Mouse (Mus musculus): ENCODE measurements around the gene Plekhg6. TPM values are rescaled to one million over a fixed set of nuclear protein-coding genes. Genes with fewer than 3 reads are reported as not detected.
A peak's percentile ranks its signal among the peaks of the same experiment; 100 is the strongest.

Gene Plekhg6
- total and polyA plus RNA-seq, 2 experiments from 2014 or later, result 0.05 TPM; not detected in 1

DNA sequence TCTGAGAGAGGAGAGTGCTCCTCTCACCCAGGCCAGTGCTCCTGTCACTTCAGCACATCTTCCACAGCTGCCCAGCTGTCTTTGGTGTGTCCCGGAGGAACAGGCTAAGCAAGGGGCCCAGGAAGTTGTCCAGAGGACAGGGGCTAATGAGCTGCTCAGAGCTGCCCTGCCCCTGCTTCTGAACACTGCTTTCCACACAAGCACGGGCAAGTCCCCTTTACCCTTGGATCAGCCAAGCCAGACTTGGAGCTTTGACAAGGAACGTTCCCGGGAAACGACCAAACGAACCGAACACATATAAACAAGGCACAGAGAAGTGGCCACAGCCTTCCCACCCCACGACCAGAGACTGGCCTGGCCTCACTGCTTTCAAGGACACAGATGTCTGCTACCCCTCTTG lies 36.5 kb downstream of the Plekhg6 start:
- 20% methylated on average over 8 of the region's 8 CpGs for WGBS
- no peak for ATAC-seq (ENCODE audit: insufficient read depth, low read depth)
- no peak overlapping the region for H3K4me2 ChIP-seq (ENCODE audit: low read depth, low read length)

DNA sequence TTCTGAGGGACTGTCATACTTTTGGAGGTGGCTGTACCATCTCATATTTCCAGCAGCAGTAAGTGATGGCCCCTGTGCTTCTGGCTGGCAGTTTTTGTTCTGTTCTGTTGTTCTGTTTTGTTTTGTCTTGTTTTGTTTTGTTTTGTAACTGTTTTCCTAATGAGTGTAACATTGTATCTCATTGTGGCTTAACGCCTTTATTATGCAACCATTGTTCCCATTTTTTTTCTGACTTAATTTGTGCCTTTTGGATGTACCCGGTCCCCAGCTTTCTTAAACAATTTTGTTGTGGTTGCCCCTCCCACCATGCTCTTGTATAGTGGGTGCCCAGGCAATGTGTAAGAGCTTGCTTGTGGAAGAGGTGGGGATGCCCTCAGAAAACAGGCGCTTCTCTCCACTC lies 38.4 kb downstream of the Plekhg6 start:
- no peak for TF ChIP-seq EP300 (IDR thresholded peaks at IDR 0.05; ENCODE audit: low read depth)
- TF ChIP-seq CTCF (IDR thresholded peaks at IDR 0.05; ENCODE audit: low read depth), result no peak
- ATAC-seq (ENCODE audit: insufficient read depth, low read depth) (no peak), DNase-seq (ENCODE audit: low spot score) (no peak)
- H3K27ac ChIP-seq (ENCODE audit: low read depth), result no peak overlapping the region
- no peaks in the 10 kb centered on the region for H3K27me3 ChIP-seq (ENCODE audit: control insufficient read depth, insufficient read depth, low read length)
- H3K9me3 ChIP-seq (replicated peaks; ENCODE audit: control insufficient read depth, low read length), result no peaks in the 10 kb centered on the region
- H3K4me2 ChIP-seq (ENCODE audit: low read depth, low read length), result no peak overlapping the region
- H3K36me3 ChIP-seq (replicated peaks; ENCODE audit: control insufficient read depth, insufficient read depth, low read length), result no peaks in the 10 kb centered on the region
- H3K4me3 ChIP-seq (ENCODE audit: low read depth, low read length), result no peak overlapping the region
- WGBS, result 73% methylated on average over 3 of the region's 3 CpGs
- H3K9ac ChIP-seq (replicated peaks; ENCODE audit: low read depth, low read length), result no peak overlapping the region
- H3K4me1 ChIP-seq (ENCODE audit: control insufficient read depth, insufficient read depth), result no peaks in the 10 kb centered on the region

More for the DNA sequence above, 36.5 kb downstream of the Plekhg6 start:
- TF ChIP-seq CTCF (IDR thresholded peaks at IDR 0.05; ENCODE audit: low read depth) (no peak), EP300 (IDR thresholded peaks at IDR 0.05; ENCODE audit: low read depth) (no peak)
- Histone ChIP-seq H3K36me3 (replicated peaks; ENCODE audit: control insufficient read depth, insufficient read depth, low read length) (no peaks in the 10 kb centered on the region), H3K27me3 (ENCODE audit: control insufficient read depth, insufficient read depth, low read length) (no peaks in the 10 kb centered on the region), H3K9ac (replicated peaks; ENCODE audit: low read depth, low read length) (0 out of 2 replicates have a peak overlapping the region, but pooled peaks have one; percentile 2), H3K4me1 (ENCODE audit: control insufficient read depth, insufficient read depth) (peaks cover 5% of the 10 kb centered on the region), H3K4me3 (ENCODE audit: low read depth, low read length) (no peak overlapping the region), H3K9me3 (replicated peaks; ENCODE audit: control insufficient read depth, low read length) (no peaks in the 10 kb centered on the region), H3K27ac (ENCODE audit: low read depth) (no peak overlapping the region)
- DNase-seq (ENCODE audit: low spot score), result no peak

DNA sequence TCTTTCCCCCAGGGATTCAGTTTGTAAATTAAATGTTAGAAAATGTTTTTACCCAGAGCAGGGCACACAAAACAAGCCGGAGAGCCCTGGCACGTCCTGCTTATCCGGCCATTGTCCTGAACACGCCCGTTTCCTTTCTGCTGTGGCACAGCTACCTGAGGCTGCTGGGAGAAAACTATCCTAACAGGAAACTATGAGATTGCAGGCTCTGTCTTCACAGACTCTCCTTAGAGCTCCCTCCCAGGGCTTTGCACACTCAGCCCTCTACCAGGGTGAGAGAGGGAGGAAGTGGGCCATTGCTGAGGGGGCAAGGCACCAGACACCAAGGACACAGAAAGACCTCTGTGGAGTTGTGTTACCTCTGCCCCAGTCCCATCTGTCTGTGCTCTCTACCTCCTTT lies 40.3 kb downstream of the Plekhg6 start:
- Histone ChIP-seq H3K4me1 (ENCODE audit: control insufficient read depth, insufficient read depth) (no peaks in the 10 kb centered on the region), H3K9ac (replicated peaks; ENCODE audit: low read depth, low read length) (no peak overlapping the region), H3K9me3 (replicated peaks; ENCODE audit: control insufficient read depth, low read length) (no peaks in the 10 kb centered on the region), H3K27ac (ENCODE audit: low read depth) (peak overlapping the region; percentile 66), H3K36me3 (replicated peaks; ENCODE audit: control insufficient read depth, insufficient read depth, low read length) (no peaks in the 10 kb centered on the region), H3K27me3 (ENCODE audit: control insufficient read depth, insufficient read depth, low read length) (no peaks in the 10 kb centered on the region), H3K4me2 (ENCODE audit: low read depth, low read length) (no peak overlapping the region), H3K4me3 (ENCODE audit: low read depth, low read length) (no peak overlapping the region)
- DNase-seq (ENCODE audit: low spot score) (no peak), ATAC-seq (ENCODE audit: insufficient read depth, low read depth) (peak; percentile 51; the same call in 1 of the 2 replicates)
- 59% methylated on average over 5 of the region's 5 CpGs for WGBS
- TF ChIP-seq EP300 (IDR thresholded peaks at IDR 0.05; ENCODE audit: low read depth) (no peak), CTCF (IDR thresholded peaks at IDR 0.05; ENCODE audit: low read depth) (no peak)

DNA sequence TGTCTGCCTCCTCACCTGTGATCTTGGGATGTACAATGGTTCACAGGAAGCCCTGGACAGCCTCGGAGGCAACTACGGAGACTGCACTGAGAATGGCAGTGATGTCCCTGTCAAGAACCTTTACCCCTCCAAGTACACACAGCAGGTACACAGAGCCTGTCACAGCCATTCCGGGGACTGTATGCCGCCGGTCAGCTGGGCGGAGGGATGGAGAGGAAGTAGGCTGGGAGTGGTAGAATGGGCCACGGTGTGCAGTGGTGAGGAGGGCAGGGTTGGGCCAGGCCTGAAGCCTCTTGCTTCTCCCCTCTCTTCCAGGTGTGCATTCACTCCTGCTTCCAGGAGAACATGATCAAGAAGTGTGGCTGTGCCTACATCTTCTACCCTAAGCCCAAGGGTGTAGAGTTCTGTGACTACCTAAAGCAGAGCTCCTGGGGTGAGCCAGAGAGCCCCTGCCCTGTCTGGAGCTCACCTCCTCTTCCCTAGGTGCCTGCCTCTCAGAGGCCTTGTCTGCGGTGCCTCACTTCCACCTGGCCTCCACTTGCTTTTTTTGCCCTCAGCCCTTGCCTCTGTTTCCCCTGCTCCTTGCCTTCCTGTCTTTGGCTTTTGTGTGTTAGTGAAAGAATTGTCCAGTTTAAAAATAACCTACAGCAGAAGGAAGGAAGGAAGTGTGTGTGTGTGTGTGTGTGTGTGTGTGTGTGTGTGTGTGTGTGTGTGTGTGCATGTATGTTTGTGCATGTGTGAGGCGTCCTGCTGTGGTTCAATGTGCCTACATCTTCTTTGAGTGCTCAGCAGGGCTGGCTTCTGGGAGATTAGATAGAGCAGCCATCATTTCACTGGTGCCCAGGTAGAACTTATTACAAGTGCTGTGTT lies 41.6 kb downstream of the Plekhg6 start:
- Histone ChIP-seq H3K36me3 (replicated peaks; ENCODE audit: control insufficient read depth, insufficient read depth, low read length) (no peaks in the 10 kb centered on the region), H3K27ac (ENCODE audit: low read depth) (peak overlapping the region; percentile 75), H3K4me2 (ENCODE audit: low read depth, low read length) (no peak overlapping the region), H3K27me3 (ENCODE audit: control insufficient read depth, insufficient read depth, low read length) (no peaks in the 10 kb centered on the region), H3K9ac (replicated peaks; ENCODE audit: low read depth, low read length) (no peak overlapping the region), H3K4me3 (ENCODE audit: low read depth, low read length) (no peak overlapping the region), H3K9me3 (replicated peaks; ENCODE audit: control insufficient read depth, low read length) (no peaks in the 10 kb centered on the region), H3K4me1 (ENCODE audit: control insufficient read depth, insufficient read depth) (no peaks in the 10 kb centered on the region)
- DNase-seq (ENCODE audit: low spot score) (no peak), ATAC-seq (ENCODE audit: insufficient read depth, low read depth) (no peak)
- 62% methylated on average over 9 of the region's 9 CpGs for WGBS
- TF ChIP-seq CTCF (IDR thresholded peaks at IDR 0.05; ENCODE audit: low read depth) (no peak), EP300 (IDR thresholded peaks at IDR 0.05; ENCODE audit: low read depth) (no peak)

DNA sequence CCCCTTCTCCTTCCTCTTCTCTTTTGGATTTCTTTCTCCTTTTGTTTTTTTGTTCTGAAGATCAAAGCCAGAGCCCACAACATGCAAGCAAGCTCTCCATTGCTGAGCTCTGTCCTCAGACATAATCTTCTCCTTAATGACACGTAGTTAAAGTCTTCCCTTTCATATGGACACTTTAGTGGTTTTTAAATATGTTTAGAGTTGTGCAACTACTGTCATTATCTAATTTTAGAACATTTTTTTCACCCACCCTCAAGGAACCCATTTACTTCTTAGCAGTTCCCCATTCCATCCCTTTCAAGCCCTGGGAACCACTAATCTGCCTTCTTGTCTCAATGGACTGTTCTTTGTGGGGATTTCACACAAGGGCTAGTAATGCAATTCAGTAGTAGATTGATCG lies 46.2 kb downstream of the Plekhg6 start:
- Histone ChIP-seq H3K27ac (ENCODE audit: low read depth) (no peak overlapping the region), H3K9me3 (replicated peaks; ENCODE audit: control insufficient read depth, low read length) (no peaks in the 10 kb centered on the region), H3K4me1 (ENCODE audit: control insufficient read depth, insufficient read depth) (peaks cover 4% of the 10 kb centered on the region; the same call in 1 of the 2 replicates), H3K36me3 (replicated peaks; ENCODE audit: control insufficient read depth, insufficient read depth, low read length) (no peaks in the 10 kb centered on the region), H3K4me3 (ENCODE audit: low read depth, low read length) (no peak overlapping the region), H3K4me2 (ENCODE audit: low read depth, low read length) (no peak overlapping the region), H3K27me3 (ENCODE audit: control insufficient read depth, insufficient read depth, low read length) (no peaks in the 10 kb centered on the region), H3K9ac (replicated peaks; ENCODE audit: low read depth, low read length) (no peak overlapping the region)
- 82% methylated on average over 2 of the region's 2 CpGs for WGBS
- TF ChIP-seq EP300 (IDR thresholded peaks at IDR 0.05; ENCODE audit: low read depth), result no peak
- no peak for TF ChIP-seq CTCF (IDR thresholded peaks at IDR 0.05; ENCODE audit: low read depth)
- no peak for DNase-seq (ENCODE audit: low spot score)
- no peak for ATAC-seq (ENCODE audit: insufficient read depth, low read depth)
